Mouse (Mus musculus): ENCODE measurements around the gene Gpc6.
"Not testable (repeated sequence)": the region's sequence is repeated elsewhere in the genome, so short reads cannot be mapped to it uniquely, and the experiment has no call there.

Gpc6 gene

DNA sequence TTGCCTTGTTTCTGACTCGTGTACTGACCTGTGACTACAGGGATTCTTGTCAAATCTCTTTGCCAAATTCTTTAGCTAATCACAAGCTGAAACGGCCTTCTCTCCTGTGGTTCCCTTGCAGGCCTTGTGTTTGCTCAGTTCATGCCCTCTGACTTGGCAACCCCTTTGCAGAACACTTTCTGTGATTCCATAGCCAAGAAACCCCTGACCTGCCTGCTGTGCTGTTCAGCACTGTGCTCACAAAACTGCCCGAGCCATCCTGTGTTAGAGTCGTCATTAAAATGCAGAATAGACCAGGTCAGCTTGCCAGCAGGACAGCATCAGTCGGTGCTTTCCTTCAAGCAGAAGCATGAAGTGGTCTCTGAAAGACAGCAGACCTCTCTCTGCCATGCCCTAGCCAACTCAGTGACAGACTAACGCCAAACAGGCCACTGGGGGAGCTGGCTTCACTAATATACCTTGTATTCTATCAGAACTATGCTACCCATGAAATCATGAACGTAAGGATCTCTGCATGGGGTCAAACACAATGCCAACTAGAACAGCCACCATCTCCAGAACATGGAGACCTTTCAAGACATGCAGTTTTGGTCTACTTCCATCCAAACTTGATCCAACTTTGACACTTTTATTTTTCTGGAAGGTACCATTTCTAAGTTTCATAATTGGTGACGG is 459.1 kb downstream of the Gpc6 start:
- no peak for DNase-seq

DNA sequence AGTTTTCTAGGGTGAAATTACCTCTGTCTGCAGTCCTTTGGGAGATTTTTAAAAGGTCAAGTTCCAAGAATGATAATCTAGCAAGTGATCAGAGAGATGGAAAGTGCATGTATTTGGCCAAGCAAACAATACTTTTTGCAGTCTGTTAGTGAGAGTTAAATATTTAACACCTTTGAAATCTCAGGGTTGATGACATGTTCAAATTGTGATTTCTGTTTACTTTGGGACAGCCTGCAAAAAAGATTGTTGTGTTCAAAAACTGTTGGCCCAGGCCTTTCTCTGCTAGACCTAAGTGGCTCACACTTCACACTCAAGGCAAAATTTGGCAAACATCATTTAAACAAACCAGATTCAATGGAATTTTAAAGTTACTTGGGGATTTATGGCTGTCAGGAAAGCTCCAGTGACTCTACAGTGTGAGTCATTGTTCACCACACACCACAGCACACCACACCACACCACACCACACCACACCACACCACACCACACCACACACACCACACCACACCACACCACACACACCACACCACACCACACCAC is 460.7 kb downstream of the Gpc6 start:
- DNase-seq, result no peak

GRCm38 (mm10) chr14:117390794-117391320 is 465.7 kb downstream of the Gpc6 start:
- DNase-seq, result no peak

DNA sequence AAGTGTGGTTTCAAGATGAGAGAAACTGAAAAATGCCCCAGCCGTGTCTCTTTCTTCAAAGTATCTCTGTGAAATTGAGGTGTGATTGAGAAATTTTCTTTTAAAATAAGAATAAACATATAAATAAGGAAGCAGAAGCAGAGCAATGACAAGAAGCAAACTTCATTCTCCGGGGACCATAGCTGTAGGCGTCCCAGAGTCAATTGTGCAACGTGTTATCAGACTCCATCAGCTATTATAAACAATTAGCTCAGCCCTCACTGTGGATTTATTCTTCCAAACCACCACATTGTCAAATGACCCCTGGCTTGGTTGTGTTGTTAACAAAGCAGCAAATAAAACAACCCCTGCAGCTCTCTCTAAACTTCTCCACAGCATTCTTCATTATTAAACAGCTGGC is 466.3 kb downstream of the Gpc6 start:
- no peak for DNase-seq

GRCm38 (mm10) chr14:117397165-117397564 is 472.1 kb downstream of the Gpc6 start:
- DNase-seq, result no peak

- no peak for DNase-seq
Observed at GRCm38 (mm10) chr14:117407824-117408524, 482.9 kb downstream of the Gpc6 start.

- no peak for DNase-seq
Observed at GRCm38 (mm10) chr14:117408525-117408835, 483.4 kb downstream of the Gpc6 start.

DNA sequence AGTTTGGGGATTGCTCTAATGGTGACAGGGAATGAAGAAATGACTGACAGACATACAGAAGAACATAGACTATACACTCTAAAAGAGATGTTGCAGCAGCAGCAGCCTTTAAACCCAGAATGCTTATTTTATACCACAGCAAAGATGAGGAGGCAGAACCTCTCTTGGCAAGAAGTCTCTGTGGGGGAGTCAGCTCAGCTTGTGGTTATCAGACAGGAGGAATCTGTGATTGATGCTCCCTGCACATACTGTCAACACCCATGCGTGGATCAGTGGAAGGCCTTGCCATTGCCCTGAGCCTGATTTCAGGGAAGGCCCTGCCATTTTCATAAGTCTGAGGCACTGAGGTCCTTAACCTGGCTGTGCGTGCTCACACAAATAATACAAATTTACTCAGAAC is 484.7 kb downstream of the Gpc6 start:
- peak; percentile 26 for DNase-seq

DNA sequence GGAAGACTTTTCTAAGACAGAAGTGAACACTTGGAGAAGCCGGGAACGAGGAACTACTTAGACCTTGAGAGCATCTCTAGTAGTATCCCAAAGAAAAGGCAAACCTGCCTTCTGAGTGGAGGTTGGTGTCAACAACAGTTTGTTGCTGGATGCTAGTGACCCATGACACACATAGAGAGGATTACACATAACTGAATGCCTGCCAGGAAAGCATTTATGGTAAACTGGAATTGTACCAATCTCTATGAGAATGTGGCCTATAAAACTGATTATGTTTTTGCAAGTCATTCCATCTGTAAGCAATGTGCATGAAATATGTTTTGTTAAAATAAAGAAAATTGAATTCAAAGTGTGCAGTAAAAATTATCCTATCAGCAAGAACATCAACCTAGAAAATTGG is 485.4 kb downstream of the Gpc6 start:
- no peak for DNase-seq

GRCm38 (mm10) chr14:117415045-117415444 is 489.9 kb downstream of the Gpc6 start:
- DNase-seq, result no peak

DNA sequence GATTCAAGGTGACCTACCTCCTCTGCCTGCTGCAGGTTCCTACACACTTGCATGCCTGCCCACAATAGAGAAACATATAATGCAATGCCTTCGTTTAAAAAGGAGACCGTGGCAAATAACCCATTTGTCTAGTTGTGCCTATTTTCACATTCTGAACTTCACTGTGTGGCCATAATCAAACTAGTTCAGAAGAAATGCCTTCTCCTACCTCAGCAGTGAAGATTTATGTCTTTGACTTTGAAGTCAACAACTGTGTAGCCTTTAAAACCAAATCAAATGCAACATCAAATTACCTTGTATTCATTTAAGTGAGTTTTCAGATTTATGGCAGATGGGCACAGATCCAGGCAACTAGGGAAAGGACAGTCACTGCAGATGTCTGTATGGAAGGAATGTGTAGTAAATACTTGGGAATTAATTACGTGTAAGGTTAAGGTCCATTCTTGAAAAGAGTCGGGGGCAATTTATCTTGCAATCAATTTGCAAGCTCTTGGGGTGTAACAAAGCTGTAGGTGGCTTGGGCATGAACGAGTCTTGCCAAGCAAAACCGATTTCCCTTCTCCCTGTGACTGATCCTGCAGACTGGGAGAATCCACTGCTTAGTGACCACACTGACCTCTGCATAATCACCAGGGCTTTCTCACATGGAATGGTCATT is 494.6 kb downstream of the Gpc6 start:
- DNase-seq, result no peak

DNA sequence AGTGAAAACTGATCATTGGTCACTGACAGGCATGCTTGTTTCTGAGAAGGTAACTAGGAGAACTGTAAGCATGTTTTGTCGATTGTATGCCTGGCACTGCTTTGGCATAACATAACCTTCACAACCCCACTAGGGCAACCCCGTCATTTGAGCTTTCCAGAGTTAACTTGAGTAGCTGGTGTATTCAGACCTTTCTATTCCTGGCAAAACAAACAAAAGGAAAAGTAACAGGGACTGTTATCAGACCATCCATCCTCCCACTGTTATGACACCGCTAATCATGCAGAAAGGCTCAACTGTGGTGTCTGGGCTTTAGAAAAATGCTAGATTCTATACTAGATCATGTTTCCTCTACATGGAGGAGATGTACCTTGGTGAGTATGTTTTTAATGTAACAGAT is 496.1 kb downstream of the Gpc6 start:
- no peak for DNase-seq

DNA sequence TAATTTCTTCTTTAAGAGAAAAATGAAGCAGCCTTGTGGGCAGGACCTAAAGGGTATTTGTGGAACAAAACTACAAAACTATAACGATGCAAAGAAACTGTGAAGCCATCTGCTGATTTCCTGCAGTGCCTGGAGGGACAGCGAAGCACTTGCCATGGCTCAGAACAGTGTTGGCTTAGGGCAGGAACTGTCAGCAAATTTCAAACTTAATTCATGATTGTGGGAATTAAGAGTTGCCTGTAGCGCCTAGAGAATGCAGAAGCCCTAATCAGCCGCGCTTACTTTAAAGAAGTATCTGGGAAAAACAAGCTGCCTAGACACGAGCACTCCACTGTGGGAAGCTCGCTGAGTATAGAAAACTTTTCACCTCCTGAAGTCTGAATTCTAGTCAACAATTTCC is 501.0 kb downstream of the Gpc6 start:
- no peak for DNase-seq

GRCm38 (mm10) chr14:117427776-117428175 is 502.7 kb downstream of the Gpc6 start:
- no peak for DNase-seq

- no peak for DNase-seq
Observed at GRCm38 (mm10) chr14:117435739-117436138, 510.6 kb downstream of the Gpc6 start.

- DNase-seq, result not testable (repeated sequence)
Observed at GRCm38 (mm10) chr14:117446675-117447231, 521.6 kb downstream of the Gpc6 start.

- no peak for DNase-seq
Observed at GRCm38 (mm10) chr14:117451391-117451991, 526.4 kb downstream of the Gpc6 start.

DNA sequence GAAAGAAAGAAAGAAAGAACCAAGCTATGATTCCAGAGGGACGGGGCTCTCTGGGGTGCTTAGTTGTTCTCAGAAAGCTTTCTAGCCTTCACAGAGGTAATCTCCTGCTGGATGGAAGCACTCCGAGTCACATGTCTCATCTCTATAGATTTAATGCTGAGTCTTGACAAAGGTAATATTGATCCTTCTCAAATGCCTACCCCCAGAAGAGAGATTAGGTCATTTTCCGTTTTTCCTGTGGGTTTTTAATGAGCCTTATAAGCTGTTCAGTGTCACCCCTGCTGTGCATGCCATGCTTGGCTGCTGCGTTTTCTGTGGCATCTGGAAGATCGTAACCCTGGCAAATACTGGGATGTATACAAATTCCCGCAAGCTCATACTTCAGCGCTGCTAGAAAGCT is 527.0 kb downstream of the Gpc6 start:
- DNase-seq, result no peak

DNA sequence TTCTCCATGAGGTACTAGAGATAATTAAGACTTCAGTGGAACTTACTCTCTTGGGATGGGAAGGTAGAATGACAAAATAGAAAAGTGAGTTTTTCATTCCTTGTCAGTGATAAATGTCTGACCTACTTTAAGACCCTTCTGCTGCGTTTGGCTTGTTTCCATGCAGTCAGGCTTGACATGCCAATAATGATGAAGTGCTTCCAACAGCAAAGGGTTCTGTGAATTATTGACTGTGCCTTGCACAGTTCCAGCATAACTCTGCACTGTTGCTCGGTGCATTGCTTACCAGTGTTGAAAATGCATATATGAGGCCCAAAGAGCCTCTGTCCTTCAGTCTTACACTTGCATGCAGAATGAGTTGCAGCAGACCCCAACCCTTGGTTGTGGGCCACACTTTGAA is 548.3 kb downstream of the Gpc6 start:
- DNase-seq, result no peak

GRCm38 (mm10) chr14:117478879-117479278 is 553.8 kb downstream of the Gpc6 start:
- no peak for DNase-seq

DNA sequence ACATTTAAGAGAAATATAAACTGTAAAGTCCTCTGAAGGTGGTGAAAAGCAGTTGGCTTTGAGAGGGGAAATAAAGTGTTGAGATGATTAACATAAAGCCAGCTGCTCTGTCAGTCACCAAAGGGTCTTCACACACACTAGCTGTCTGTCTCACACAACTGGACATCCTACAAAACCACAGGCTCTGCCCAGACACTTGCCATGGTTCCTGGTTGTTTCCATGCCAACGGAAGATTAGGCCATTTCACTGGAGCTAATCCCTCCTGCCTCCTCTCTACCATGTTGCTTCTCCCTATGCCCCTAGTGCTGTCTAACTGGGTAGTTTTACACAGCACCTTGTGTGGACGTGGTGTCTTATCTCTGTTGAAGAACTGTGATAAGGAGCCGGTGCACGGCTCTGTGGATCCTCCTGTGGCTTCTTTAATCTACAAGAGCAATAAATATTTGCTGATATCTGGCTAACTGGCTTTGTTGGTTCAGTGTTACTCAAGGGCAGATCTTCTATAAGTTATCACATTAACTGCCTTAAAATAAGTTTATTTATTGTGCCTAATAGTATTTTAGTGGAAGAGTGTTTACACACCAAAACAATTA is 562.1 kb downstream of the Gpc6 start:
- no peak for DNase-seq

DNA sequence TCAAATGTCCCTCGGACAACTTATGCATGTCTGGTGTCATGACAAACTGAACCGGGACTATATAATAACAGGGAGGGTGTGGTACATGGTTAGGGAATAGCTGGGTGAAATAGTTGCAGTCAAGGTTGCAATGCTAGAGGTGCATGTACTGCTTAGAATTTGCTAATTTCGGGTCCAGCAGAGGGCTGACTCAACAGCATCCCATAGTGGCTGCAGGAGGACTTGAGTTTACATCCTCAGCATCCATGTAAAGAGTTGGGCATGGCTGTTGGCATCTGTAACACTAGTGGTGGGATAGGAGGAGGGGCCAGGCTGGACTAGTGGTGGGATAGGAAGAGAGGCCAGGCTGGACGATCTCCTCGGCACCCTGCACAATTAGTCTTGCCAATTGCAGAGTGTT is 565.4 kb downstream of the Gpc6 start:
- DNase-seq, result no peak

DNA sequence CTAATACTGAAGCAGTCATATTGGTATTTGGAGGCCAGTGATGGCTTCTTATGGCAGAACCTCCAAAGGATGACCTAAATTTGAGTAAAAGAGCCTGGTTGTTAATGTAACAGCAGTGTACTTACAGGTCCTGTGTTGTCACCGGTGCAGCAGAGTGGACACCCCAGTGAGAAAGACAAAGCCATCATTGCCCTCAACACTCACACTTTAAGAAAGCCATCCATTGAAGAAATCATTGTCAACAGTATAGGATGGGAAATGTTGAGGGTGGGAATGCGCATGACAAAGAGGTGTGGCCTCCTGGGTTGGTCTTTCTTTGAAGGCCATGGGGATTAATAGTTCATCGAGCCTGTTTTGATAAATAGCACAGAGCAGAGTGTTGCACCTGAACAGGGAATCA is 570.0 kb downstream of the Gpc6 start:
- no peak for DNase-seq
